Mouse (Mus musculus) testis, adult 2 months (tissue): Measurements from ENCODE around the gene Pip4k2a. TPM values are rescaled to one million over a fixed set of nuclear protein-coding genes. Genes with fewer than 3 reads are reported as not detected.
"Not testable (repeated sequence)": the region's sequence is repeated elsewhere in the genome, so short reads cannot be mapped to it uniquely, and the experiment has no call there.

Experiments
- H3K27ac ChIP-seq: fragments of 200-500 bp; 2 replicates; pipeline ENCODE4 v1.5.1; 2012; ENCODE audit warnings: low read depth, low read length; ENCODE audit not compliant: control insufficient read depth, insufficient read depth
- H3K27me3 ChIP-seq: fragments of 200-500 bp; 2 replicates; pipeline ENCODE4 v1.6.1; 2012; ENCODE audit warnings: mild to moderate bottlenecking, low read length, moderate library complexity; ENCODE audit not compliant: control insufficient read depth, insufficient read depth
- H3K36me3 ChIP-seq: fragments of 200-500 bp; 2 replicates; pipeline ENCODE4 v1.6.1; 2012; ENCODE audit warnings: mild to moderate bottlenecking, low read length; ENCODE audit not compliant: control insufficient read depth, insufficient read depth
- H3K4me1 ChIP-seq: fragments of 200-500 bp; 2 replicates; pipeline ENCODE4 v1.6.1; 2012; ENCODE audit warnings: low read length; ENCODE audit not compliant: control insufficient read depth, insufficient read depth
- H3K4me3 ChIP-seq: fragments of 200-500 bp; 2 replicates; pipeline ENCODE4 v1.5.1; 2012; ENCODE audit warnings: low read depth, mild to moderate bottlenecking, low read length, moderate library complexity, mixed read lengths; ENCODE audit not compliant: control insufficient read depth
- CTCF ChIP-seq: fragments of 200-500 bp; IDR thresholded peaks from 2 replicates; pipeline ENCODE4 v1.5.1; 2012; ENCODE audit warnings: low read depth, mild to moderate bottlenecking, inconsistent platforms, low read length, moderate library complexity; ENCODE audit not compliant: control insufficient read depth, insufficient read depth, insufficient replicate concordance
- POLR2A ChIP-seq: fragments of 200-500 bp; IDR thresholded peaks from 2 replicates; pipeline ENCODE4 v1.6.1; 2012; ENCODE audit warnings: low read depth, mild to moderate bottlenecking, inconsistent platforms, low read length, moderate library complexity; ENCODE audit not compliant: control insufficient read depth
- polyA plus RNA-seq: library from polyadenylated mRNA; depleted of rRNA; stranded (reverse); fragments of >200 nt; gene quantifications from 2 replicates; pipeline ENCODE4 v1.2.3, GENCODE M21; 2012

The Pip4k2a gene
- polyA plus RNA-seq, 1 experiment, result 1.3 TPM

- TF ChIP-seq CTCF (no peak), POLR2A (no peak)
- Histone ChIP-seq H3K4me1 (no peaks in the 10 kb centered on the region), H3K4me3 (no peak overlapping the region), H3K36me3 (no peaks in the 10 kb centered on the region), H3K27ac (no peak overlapping the region), H3K27me3 (no peaks in the 10 kb centered on the region)
Observed at GRCm38 (mm10) chr2:19011443-19011842, 13.5 kb upstream of the Pip4k2a start.

- H3K27me3 ChIP-seq, H3K4me3 ChIP-seq, H3K36me3 ChIP-seq, H3K4me1 ChIP-seq, H3K27ac ChIP-seq: not testable (repeated sequence)
Observed at GRCm38 (mm10) chr2:19010541-19010940, 12.6 kb upstream of the Pip4k2a start.

DNA sequence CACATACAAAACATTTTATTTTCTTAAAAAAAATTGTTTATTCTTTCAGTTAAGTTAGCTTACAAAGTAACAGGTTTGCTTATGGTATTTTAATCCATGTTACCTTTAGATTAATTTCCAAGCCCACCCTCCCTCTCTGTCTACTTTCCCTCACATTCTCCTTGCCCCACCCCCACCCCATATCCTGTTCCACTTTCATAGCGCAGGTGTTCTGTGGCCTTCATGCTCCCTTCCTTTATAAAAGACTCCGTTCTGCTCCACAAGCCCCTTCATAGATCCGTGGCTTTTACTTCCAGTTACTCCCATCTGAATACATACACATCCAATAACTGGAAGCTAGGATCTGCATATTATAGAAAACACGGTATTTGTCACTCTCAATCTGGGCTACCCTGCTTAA lies 9.7 kb upstream of the Pip4k2a start:
- Histone ChIP-seq H3K36me3 (no peaks in the 10 kb centered on the region), H3K27ac (no peak overlapping the region), H3K4me1 (peaks cover 4% of the 10 kb centered on the region; the same call in 1 of the 2 replicates), H3K27me3 (no peaks in the 10 kb centered on the region), H3K4me3 (no peak overlapping the region)
- no peak for TF ChIP-seq POLR2A
- no peak for TF ChIP-seq CTCF

DNA sequence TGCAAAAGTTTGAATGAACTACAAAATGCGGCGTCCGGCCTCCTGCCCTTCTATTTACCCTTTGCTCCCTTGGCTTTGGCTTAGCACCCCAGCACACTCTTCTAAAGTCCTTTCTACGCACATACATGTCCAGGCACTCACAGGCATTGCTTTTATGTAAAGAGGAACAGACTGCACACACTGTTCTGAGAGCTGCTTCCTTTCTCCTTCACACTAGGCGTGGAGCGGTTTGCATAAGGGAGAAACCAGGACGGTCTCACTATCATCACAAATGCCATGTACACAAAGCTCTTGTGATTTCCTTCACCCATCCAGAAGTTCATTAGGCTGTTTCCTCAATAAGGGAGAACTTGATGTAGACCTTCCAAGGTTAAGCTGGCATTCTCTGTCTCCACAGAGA lies 8.2 kb upstream of the Pip4k2a start:
- no peak overlapping the region for H3K27ac ChIP-seq
- no peaks in the 10 kb centered on the region for H3K36me3 ChIP-seq
- peaks cover 4% of the 10 kb centered on the region; the same call in 1 of the 2 replicates for H3K4me1 ChIP-seq
- no peak for TF ChIP-seq POLR2A
- TF ChIP-seq CTCF, result no peak
- no peak overlapping the region for H3K4me3 ChIP-seq
- no peaks in the 10 kb centered on the region for H3K27me3 ChIP-seq

GRCm38 (mm10) chr2:19004801-19005200 lies 6.9 kb upstream of the Pip4k2a start:
- Histone ChIP-seq H3K4me3 (no peak overlapping the region), H3K4me1 (peaks cover 4% of the 10 kb centered on the region; the same call in 1 of the 2 replicates), H3K36me3 (no peaks in the 10 kb centered on the region), H3K27me3 (no peaks in the 10 kb centered on the region), H3K27ac (no peak overlapping the region)
- TF ChIP-seq POLR2A (no peak), CTCF (no peak)

DNA sequence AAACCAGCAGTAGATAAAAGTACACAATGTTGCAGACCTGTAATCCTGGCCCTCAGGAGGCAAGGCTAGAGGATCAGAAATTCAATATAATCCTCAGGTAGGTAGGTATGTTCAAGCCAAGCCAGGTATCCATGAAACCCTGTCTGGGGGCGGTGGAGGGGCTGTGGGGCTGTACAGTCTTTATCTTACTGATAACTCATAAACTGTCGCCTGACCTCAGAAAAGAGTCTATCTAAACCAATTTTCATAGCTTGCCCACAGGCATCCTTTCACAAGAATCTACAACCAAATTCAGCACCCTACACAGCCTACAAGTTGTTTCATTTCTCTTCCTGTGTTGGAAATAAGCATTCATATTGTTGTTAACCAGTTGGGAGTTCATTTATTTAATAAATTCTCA lies 1.5 kb upstream of the Pip4k2a start:
- no peak overlapping the region for H3K4me3 ChIP-seq
- H3K27me3 ChIP-seq, result no peaks in the 10 kb centered on the region
- no peaks in the 10 kb centered on the region for H3K36me3 ChIP-seq
- no peak overlapping the region for H3K27ac ChIP-seq
- TF ChIP-seq CTCF (no peak), POLR2A (no peak)
- peaks cover 16% of the 10 kb centered on the region for H3K4me1 ChIP-seq

GRCm38 (mm10) chr2:18997387-18997971 lies 447 bp downstream of the Pip4k2a start:
- peaks cover 16% of the 10 kb centered on the region for H3K4me1 ChIP-seq
- TF ChIP-seq POLR2A, result no peak
- TF ChIP-seq CTCF, result no peak
- peak overlapping the region; percentile 40; the same call in 1 of the 2 replicates for H3K27ac ChIP-seq
- no peaks in the 10 kb centered on the region for H3K36me3 ChIP-seq
- no peaks in the 10 kb centered on the region for H3K27me3 ChIP-seq
- peak overlapping the region; percentile 93 for H3K4me3 ChIP-seq

DNA sequence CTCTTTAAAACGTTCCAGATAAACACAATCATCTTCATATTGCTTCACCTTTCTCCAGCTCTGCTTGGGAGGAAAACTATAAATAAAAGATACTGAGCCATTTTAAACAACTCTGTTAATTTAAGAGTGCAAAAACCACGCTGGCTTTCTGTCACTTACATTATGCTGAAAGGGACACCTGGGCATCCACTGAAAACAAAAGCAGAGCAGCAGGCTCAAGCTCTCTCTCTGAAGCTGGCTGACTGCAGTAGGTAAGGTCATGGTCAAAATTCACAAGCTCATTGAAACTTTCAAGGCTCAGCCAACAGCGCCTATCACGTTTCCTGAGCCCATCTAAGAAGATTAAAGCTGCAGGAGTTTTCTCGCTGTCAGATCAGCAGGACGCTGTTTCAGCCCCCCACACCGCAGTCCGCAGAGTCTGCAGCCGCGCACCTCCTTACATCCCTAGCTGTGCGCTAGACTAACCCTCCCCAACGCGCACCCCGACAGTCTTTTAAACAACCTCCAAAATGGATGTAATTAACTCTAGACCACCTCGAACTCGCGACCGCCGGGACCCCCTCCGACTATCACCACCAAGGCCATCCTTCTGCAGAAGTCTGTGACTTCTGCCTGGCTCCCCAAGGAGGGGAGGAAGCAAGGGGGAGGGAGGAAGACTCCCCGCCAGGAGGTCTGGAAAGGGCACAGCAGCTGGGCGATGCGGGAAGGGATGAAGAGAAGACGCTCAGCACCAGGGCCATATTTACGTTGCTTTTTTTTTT lies 1.3 kb downstream of the Pip4k2a start:
- Histone ChIP-seq H3K4me1 (peaks cover 16% of the 10 kb centered on the region), H3K27ac (no peak overlapping the region), H3K27me3 (no peaks in the 10 kb centered on the region), H3K36me3 (no peaks in the 10 kb centered on the region), H3K4me3 (peak overlapping the region; percentile 57)
- TF ChIP-seq CTCF (no peak), POLR2A (no peak)
